Mouse (Mus musculus): ENCODE data around the gene Hspg2. TPM values are rescaled to one million over a fixed set of nuclear protein-coding genes. Genes with fewer than 3 reads are reported as not detected.

The Hspg2 gene
- polyA plus RNA-seq, 1 experiment: 34.7 TPM

- Histone ChIP-seq H3K27me3 (replicated peaks; ENCODE audit: control insufficient read depth, insufficient read depth, low read length) (no peaks in the 10 kb centered on the region), H3K27ac (ENCODE audit: insufficient read depth, low read depth, low read length) (no peak overlapping the region), H3K4me3 (ENCODE audit: insufficient read depth, low read depth, low read length) (no peak overlapping the region), H3K36me3 (ENCODE audit: control insufficient read depth, insufficient read depth, low read length) (peaks cover 2% of the 10 kb centered on the region; the same call in 1 of the 2 replicates), H3K4me1 (ENCODE audit: control insufficient read depth, insufficient read depth, low read length) (no peaks in the 10 kb centered on the region)
- 69% methylated on average over 16 of the region's 16 CpGs for WGBS
- DNase-seq: no peak
- TF ChIP-seq POLR2A (IDR thresholded peaks at IDR 0.05; ENCODE audit: low read depth, low read length) (no peak), CTCF (conservative IDR thresholded peaks at IDR 0.05; ENCODE audit: insufficient read depth, insufficient read length, low read depth, low read length) (no peak)
Measured at GRCm38 (mm10) chr4:137556673-137557210, 88.2 kb downstream of the Hspg2 start.

GRCm38 (mm10) chr4:137569873-137570272, 101.3 kb downstream of the Hspg2 start:
- no peak overlapping the region for H3K4me3 ChIP-seq (ENCODE audit: insufficient read depth, low read depth, low read length)
- no peaks in the 10 kb centered on the region for H3K4me1 ChIP-seq (ENCODE audit: control insufficient read depth, insufficient read depth, low read length)
- no peaks in the 10 kb centered on the region for H3K36me3 ChIP-seq (ENCODE audit: control insufficient read depth, insufficient read depth, low read length)
- H3K27ac ChIP-seq (ENCODE audit: insufficient read depth, low read depth, low read length): no peak overlapping the region
- H3K27me3 ChIP-seq (replicated peaks; ENCODE audit: control insufficient read depth, insufficient read depth, low read length): no peaks in the 10 kb centered on the region
- TF ChIP-seq POLR2A (IDR thresholded peaks at IDR 0.05; ENCODE audit: low read depth, low read length): no peak
- no peak for TF ChIP-seq CTCF (conservative IDR thresholded peaks at IDR 0.05; ENCODE audit: insufficient read depth, insufficient read length, low read depth, low read length)
- 78% methylated on average over 9 of the region's 9 CpGs for WGBS
- DNase-seq: no peak

- Histone ChIP-seq H3K27me3 (replicated peaks; ENCODE audit: control insufficient read depth, insufficient read depth, low read length) (no peaks in the 10 kb centered on the region), H3K4me1 (ENCODE audit: control insufficient read depth, insufficient read depth, low read length) (no peaks in the 10 kb centered on the region), H3K4me3 (ENCODE audit: insufficient read depth, low read depth, low read length) (no peak within 1 kb of the TSS), H3K36me3 (ENCODE audit: control insufficient read depth, insufficient read depth, low read length) (no peaks in the 10 kb centered on the region), H3K27ac (ENCODE audit: insufficient read depth, low read depth, low read length) (no peak within 1 kb of the TSS)
- TF ChIP-seq CTCF (conservative IDR thresholded peaks at IDR 0.05; ENCODE audit: insufficient read depth, insufficient read length, low read depth, low read length) (no peak), POLR2A (IDR thresholded peaks at IDR 0.05; ENCODE audit: low read depth, low read length) (no peak)
- DNase-seq: no peak
- WGBS: 88% methylated on average over 10 of the region's 10 CpGs
Measured at GRCm38 (mm10) chr4:137574469-137574868, 105.9 kb downstream of the Hspg2 start, which contains the start of gene Ldlrad2. Gene Ldlrad2 (minus strand): TSS chr4:137574569.

- 98% methylated on average over 12 of the region's 12 CpGs for WGBS
- no peaks in the 10 kb centered on the region for H3K36me3 ChIP-seq (ENCODE audit: control insufficient read depth, insufficient read depth, low read length)
- no peaks in the 10 kb centered on the region for H3K27me3 ChIP-seq (replicated peaks; ENCODE audit: control insufficient read depth, insufficient read depth, low read length)
- DNase-seq: no peak
- H3K4me1 ChIP-seq (ENCODE audit: control insufficient read depth, insufficient read depth, low read length): no peaks in the 10 kb centered on the region
- no peak overlapping the region for H3K27ac ChIP-seq (ENCODE audit: insufficient read depth, low read depth, low read length)
- H3K4me3 ChIP-seq (ENCODE audit: insufficient read depth, low read depth, low read length): no peak overlapping the region
- TF ChIP-seq CTCF (conservative IDR thresholded peaks at IDR 0.05; ENCODE audit: insufficient read depth, insufficient read length, low read depth, low read length) (no peak), POLR2A (IDR thresholded peaks at IDR 0.05; ENCODE audit: low read depth, low read length) (no peak)
Measured at GRCm38 (mm10) chr4:137577486-137577885, 108.9 kb downstream of the Hspg2 start.

- TF ChIP-seq CTCF (conservative IDR thresholded peaks at IDR 0.05; ENCODE audit: insufficient read depth, insufficient read length, low read depth, low read length) (peak; percentile 55), POLR2A (IDR thresholded peaks at IDR 0.05; ENCODE audit: low read depth, low read length) (no peak)
- H3K4me3 ChIP-seq (ENCODE audit: insufficient read depth, low read depth, low read length): no peak overlapping the region; the same call in 1 of the 2 replicates
- H3K36me3 ChIP-seq (ENCODE audit: control insufficient read depth, insufficient read depth, low read length): no peaks in the 10 kb centered on the region
- no peaks in the 10 kb centered on the region for H3K27me3 ChIP-seq (replicated peaks; ENCODE audit: control insufficient read depth, insufficient read depth, low read length)
- no peak overlapping the region for H3K27ac ChIP-seq (ENCODE audit: insufficient read depth, low read depth, low read length)
- no peaks in the 10 kb centered on the region for H3K4me1 ChIP-seq (ENCODE audit: control insufficient read depth, insufficient read depth, low read length)
- WGBS: 9% methylated on average over 39 of the region's 39 CpGs
- peak; percentile 58 for DNase-seq
Measured at GRCm38 (mm10) chr4:137578181-137578845, 109.7 kb downstream of the Hspg2 start.

GRCm38 (mm10) chr4:137579789-137580188, 111.2 kb downstream of the Hspg2 start:
- Histone ChIP-seq H3K36me3 (ENCODE audit: control insufficient read depth, insufficient read depth, low read length) (no peaks in the 10 kb centered on the region), H3K27me3 (replicated peaks; ENCODE audit: control insufficient read depth, insufficient read depth, low read length) (no peaks in the 10 kb centered on the region), H3K4me1 (ENCODE audit: control insufficient read depth, insufficient read depth, low read length) (no peaks in the 10 kb centered on the region), H3K4me3 (ENCODE audit: insufficient read depth, low read depth, low read length) (no peak overlapping the region), H3K27ac (ENCODE audit: insufficient read depth, low read depth, low read length) (no peak overlapping the region)
- DNase-seq: peak; percentile 26
- WGBS: 65% methylated on average over 4 of the region's 4 CpGs
- TF ChIP-seq POLR2A (IDR thresholded peaks at IDR 0.05; ENCODE audit: low read depth, low read length) (no peak), CTCF (conservative IDR thresholded peaks at IDR 0.05; ENCODE audit: insufficient read depth, insufficient read length, low read depth, low read length) (no peak)

- TF ChIP-seq POLR2A (IDR thresholded peaks at IDR 0.05; ENCODE audit: low read depth, low read length) (no peak), CTCF (conservative IDR thresholded peaks at IDR 0.05; ENCODE audit: insufficient read depth, insufficient read length, low read depth, low read length) (no peak)
- 78% methylated on average over 2 of the region's 2 CpGs for WGBS
- DNase-seq: no peak
Measured at GRCm38 (mm10) chr4:137580299-137580698, 111.7 kb downstream of the Hspg2 start.

More at GRCm38 (mm10) chr4:137580299-137580698, 111.7 kb downstream of the Hspg2 start:
- Histone ChIP-seq H3K4me1 (ENCODE audit: control insufficient read depth, insufficient read depth, low read length) (no peaks in the 10 kb centered on the region), H3K4me3 (ENCODE audit: insufficient read depth, low read depth, low read length) (no peak overlapping the region), H3K36me3 (ENCODE audit: control insufficient read depth, insufficient read depth, low read length) (no peaks in the 10 kb centered on the region), H3K27me3 (replicated peaks; ENCODE audit: control insufficient read depth, insufficient read depth, low read length) (no peaks in the 10 kb centered on the region), H3K27ac (ENCODE audit: insufficient read depth, low read depth, low read length) (no peak overlapping the region)
